ENCODE assay signal across 8 mouse cellular contexts in genomic region chr4:62496815-62497214, GRCm38 (mm10). TPM values are rescaled to one million over a fixed set of nuclear protein-coding genes. Genes with fewer than 3 reads are reported as not detected.
DNase-seq lines count a peak whose midpoint lies in the region; ATAC-seq lines count a peak whose summit lies in the region.

No protein-coding gene starts in this region.

- peaks cover 16% of the 10 kb centered on the region for H3K36me3 ChIP-seq in heart, embryonic 14.5 days (ENCODE audit: control insufficient read depth, insufficient read depth, low read length)
- peaks cover 15% of the 10 kb centered on the region; the same call in 1 of the 2 replicates for H3K36me3 ChIP-seq in midbrain, embryonic 16.5 days (ENCODE audit: control insufficient read depth, insufficient read depth, low read length)

- 0 out of 2 replicates have a peak, but pooled peaks have one; percentile 14 for ATAC-seq in heart, embryonic 14.5 days (ENCODE audit: insufficient number of reproducible peaks, insufficient read depth, low FRiP score, low read depth)
- no peak for ATAC-seq in midbrain, embryonic 16.5 days

- H3K9me3 ChIP-seq in heart, embryonic 14.5 days (ENCODE audit: control insufficient read depth, low read length): no peaks in the 10 kb centered on the region
- H3K9me3 ChIP-seq in midbrain, embryonic 16.5 days (replicated peaks; ENCODE audit: control insufficient read depth, low read length, poor library complexity, severe bottlenecking): no peaks in the 10 kb centered on the region

- no peak overlapping the region for H3K27ac ChIP-seq in heart, embryonic 14.5 days (replicated peaks in 1 of 2; ENCODE audit: control insufficient read depth in 1 of 2, insufficient read depth in 1 of 2, low read depth in 2 of 2, low read length in 2 of 2)
- H3K27ac ChIP-seq in midbrain, embryonic 16.5 days (ENCODE audit: low read length): no peak overlapping the region

- H3K4me1 ChIP-seq in heart, embryonic 14.5 days (ENCODE audit: control insufficient read depth in 2 of 2, insufficient read depth in 2 of 2, low read length in 2 of 2): peaks cover 0 to 5% of the 10 kb centered on the region in 2 experiments; a peak in 2 of 4 replicates
- H3K4me1 ChIP-seq in midbrain, embryonic 16.5 days (ENCODE audit: control insufficient read depth, insufficient read depth, low read length): 0 out of 2 replicates have a peak, but pooled peaks cover 8% of the 10 kb centered on the region

- no peak for DNase-seq in heart, postnatal 36 days
- DNase-seq in MN1 (ENCODE audit: low spot score): peak; percentile 90
- DNase-seq in cerebellum, postnatal 14 days: peak; percentile 56 to 57
- DNase-seq in layer of hippocampus, postnatal 10 days (ENCODE audit: low spot score in 2 of 2): peak; percentile 51 to 58
- DNase-seq in right cerebral cortex, adult 18-20 months: peak; percentile 87
- no peak for DNase-seq in thymus, postnatal 0 days (ENCODE audit: low spot score)

- no peak overlapping the region for H3K4me3 ChIP-seq in heart, embryonic 14.5 days (ENCODE audit: control insufficient read depth in 1 of 2, insufficient read depth in 1 of 2, low read depth in 1 of 2, low read length in 2 of 2)
- no peak overlapping the region for H3K4me3 ChIP-seq in midbrain, embryonic 16.5 days (ENCODE audit: low read depth, low read length)

- H3K27me3 ChIP-seq in heart, embryonic 14.5 days (ENCODE audit: control insufficient read depth, insufficient read depth, low read length): no peaks in the 10 kb centered on the region
- H3K27me3 ChIP-seq in midbrain, embryonic 16.5 days (ENCODE audit: control insufficient read depth, insufficient read depth, low read depth, low read length): no peaks in the 10 kb centered on the region

- WGBS in heart, embryonic 14.5 days: 41% methylated on average over 8 of the region's 8 CpGs
- WGBS in midbrain, embryonic 16.5 days: 68% methylated on average over 8 of the region's 8 CpGs

- no peak overlapping the region for H3K9ac ChIP-seq in heart, embryonic 14.5 days (ENCODE audit: low read length)
- no peak overlapping the region for H3K9ac ChIP-seq in midbrain, embryonic 16.5 days (ENCODE audit: low read depth, low read length)

- intact Hi-C loops in heart, postnatal 36 days (cut with DNase I): no loop called here

- H3K4me2 ChIP-seq in heart, embryonic 14.5 days (ENCODE audit: low read length): no peak overlapping the region
- no peak overlapping the region for H3K4me2 ChIP-seq in midbrain, embryonic 16.5 days (ENCODE audit: low read length)

RNA-seq across cellular contexts. Expression of gene Hdhd3, which starts 6.5 kb away (rescaled TPM):
- 7.5 and 11.4 TPM in 2 replicates for polyA plus RNA-seq in heart, embryonic 14.5 days (2014; fragmentation: Nextera tagmentation; extraction: Ambion mirVana)
- 1 to 10 TPM; 3.2 to 3.8 TPM for total RNA-seq in heart, postnatal 36 days (2021)
- total RNA-seq in layer of hippocampus, postnatal 10 days (2021): 1 to 10 TPM; 7.1 to 9.4 TPM
- 12.7 and 13.8 TPM in 2 replicates for polyA plus RNA-seq in midbrain, embryonic 16.5 days (2015; fragmentation: Nextera tagmentation; extraction: Ambion mirVana)
- 7.0 and 7.5 TPM in 2 replicates for polyA plus RNA-seq in thymus, postnatal 0 days (2015; fragmentation: Nextera tagmentation; extraction: Ambion mirVana)

RNA-seq across cellular contexts. Expression of gene Bspry, which starts 17.0 kb away (rescaled TPM):
- polyA plus RNA-seq in heart, embryonic 14.5 days (2014; fragmentation: Nextera tagmentation; extraction: Ambion mirVana): 0.27 and 0.36 TPM in 2 replicates
- not detected for total RNA-seq in heart, postnatal 36 days (2021)
- total RNA-seq in layer of hippocampus, postnatal 10 days (2021): 1 to 10 TPM in 1 of 2 experiments, under 1 TPM in 1; 0.62 to 1.1 TPM
- polyA plus RNA-seq in midbrain, embryonic 16.5 days (2015; fragmentation: Nextera tagmentation; extraction: Ambion mirVana): 0.85 and 1.1 TPM in 2 replicates
- polyA plus RNA-seq in thymus, postnatal 0 days (2015; fragmentation: Nextera tagmentation; extraction: Ambion mirVana): 10.6 TPM in 2 replicates

RNA-seq across cellular contexts. Expression of gene Alad, which starts 22.9 kb away (rescaled TPM):
- 67.2 and 69.3 TPM in 2 replicates for polyA plus RNA-seq in heart, embryonic 14.5 days (2014; fragmentation: Nextera tagmentation; extraction: Ambion mirVana)
- total RNA-seq in heart, postnatal 36 days (2021): 10 to 100 TPM; 68.1 to 68.2 TPM
- 10 to 100 TPM; 27.7 to 28.0 TPM for total RNA-seq in layer of hippocampus, postnatal 10 days (2021)
- polyA plus RNA-seq in midbrain, embryonic 16.5 days (2015; fragmentation: Nextera tagmentation; extraction: Ambion mirVana): 70.6 and 76.7 TPM in 2 replicates
- polyA plus RNA-seq in thymus, postnatal 0 days (2015; fragmentation: Nextera tagmentation; extraction: Ambion mirVana): 52.8 and 54.4 TPM in 2 replicates

RNA-seq across cellular contexts. Expression of gene Wdr31, which starts 26.1 kb away (rescaled TPM):
- 2.6 and 2.8 TPM in 2 replicates for polyA plus RNA-seq in heart, embryonic 14.5 days (2014; fragmentation: Nextera tagmentation; extraction: Ambion mirVana)
- under 1 TPM; 0.24 to 0.53 TPM for total RNA-seq in heart, postnatal 36 days (2021)
- total RNA-seq in layer of hippocampus, postnatal 10 days (2021): 10 to 100 TPM in 1 of 2 experiments, 1 to 10 TPM in 1; 6.7 to 10.7 TPM
- polyA plus RNA-seq in midbrain, embryonic 16.5 days (2015; fragmentation: Nextera tagmentation; extraction: Ambion mirVana): 15.5 and 17.3 TPM in 2 replicates
- 3.8 and 4.0 TPM in 2 replicates for polyA plus RNA-seq in thymus, postnatal 0 days (2015; fragmentation: Nextera tagmentation; extraction: Ambion mirVana)

RNA-seq across cellular contexts. Expression of gene Pole3, which starts 28.1 kb away (rescaled TPM):
- 47.3 and 50.7 TPM in 2 replicates for polyA plus RNA-seq in heart, embryonic 14.5 days (2014; fragmentation: Nextera tagmentation; extraction: Ambion mirVana)
- 10 to 100 TPM; 17.1 to 20.2 TPM for total RNA-seq in heart, postnatal 36 days (2021)
- 10 to 100 TPM; 29.4 to 30.5 TPM for total RNA-seq in layer of hippocampus, postnatal 10 days (2021)
- polyA plus RNA-seq in midbrain, embryonic 16.5 days (2015; fragmentation: Nextera tagmentation; extraction: Ambion mirVana): 57.9 and 64.7 TPM in 2 replicates
- polyA plus RNA-seq in thymus, postnatal 0 days (2015; fragmentation: Nextera tagmentation; extraction: Ambion mirVana): 55.2 and 62.3 TPM in 2 replicates

Comparison
In these comparisons a context has a peak if more than half of its experiments do, and no peak if none do; other contexts are left out.
1. DNase-seq: peak in MN1 (single experiment), cerebellum, postnatal 14 days (2 of 2), layer of hippocampus, postnatal 10 days (2 of 2) and right cerebral cortex, adult 18-20 months (single experiment); none in heart, postnatal 36 days (0 of 2) and thymus, postnatal 0 days (single experiment).